Mouse (Mus musculus) brain, embryonic 14.5 days (tissue): ENCODE measurements at regions not wholly inside any gene's neighbourhood (a gene's known extent, or its start where the extent isn't known, plus 50 kb on each side); places are given as distances from the start of the nearest gene placed in this dataset.

Experiments used
- CTCF ChIP-seq: fragments of 200-500 bp; IDR thresholded peaks from 2 replicates; pipeline ENCODE4 v1.5.1; 2012; ENCODE audit warnings: inconsistent platforms, mild to moderate bottlenecking, moderate library complexity, borderline replicate concordance; ENCODE audit not compliant: insufficient read depth, insufficient read length; ENCODE audit errors: extremely low read depth
- POLR2A ChIP-seq: fragments of 200-500 bp; IDR thresholded peaks from 2 replicates; pipeline ENCODE4 v1.6.1; 2012; ENCODE audit warnings: mild to moderate bottlenecking, inconsistent platforms, borderline replicate concordance; ENCODE audit not compliant: poor library complexity, insufficient read depth, insufficient read length, severe bottlenecking; ENCODE audit errors: extremely low read depth

DNA sequence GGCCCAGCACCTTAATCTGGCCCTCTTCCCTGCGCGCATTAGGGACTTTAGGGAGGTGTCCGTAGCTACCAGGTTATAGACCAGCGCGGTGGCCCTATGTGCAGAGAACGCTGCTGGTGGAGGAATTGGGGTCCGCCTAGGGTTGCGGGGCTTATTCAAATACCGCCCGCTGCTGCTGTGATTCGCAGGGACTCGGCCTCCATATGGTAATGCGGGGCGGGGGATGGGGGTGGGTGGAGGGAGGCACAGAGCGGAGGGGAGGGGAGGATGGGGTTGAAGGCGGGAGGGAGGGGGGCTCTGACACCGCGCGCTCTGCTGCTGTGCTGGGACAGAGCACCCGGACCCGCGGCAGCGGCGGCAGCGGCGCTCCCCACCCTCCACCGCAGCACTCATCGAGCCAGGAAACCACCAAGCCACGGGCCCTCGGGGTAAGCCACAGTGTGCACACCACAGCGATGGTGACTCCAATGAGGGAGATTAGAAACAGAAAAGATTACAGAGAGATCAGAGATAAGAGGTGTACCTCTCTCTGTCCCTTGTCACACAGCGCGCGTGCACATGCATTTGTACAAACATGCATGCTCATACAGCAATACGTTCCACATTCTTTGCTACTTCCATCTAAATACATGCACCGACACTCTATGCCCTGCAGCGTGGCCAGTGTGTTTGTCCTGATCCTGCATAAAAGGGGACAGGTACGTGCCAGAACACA is 223.4 kb downstream of the Mef2c start:
- TF ChIP-seq CTCF (no peak), POLR2A (peak; percentile 48)
